In the genomic region with DNA sequence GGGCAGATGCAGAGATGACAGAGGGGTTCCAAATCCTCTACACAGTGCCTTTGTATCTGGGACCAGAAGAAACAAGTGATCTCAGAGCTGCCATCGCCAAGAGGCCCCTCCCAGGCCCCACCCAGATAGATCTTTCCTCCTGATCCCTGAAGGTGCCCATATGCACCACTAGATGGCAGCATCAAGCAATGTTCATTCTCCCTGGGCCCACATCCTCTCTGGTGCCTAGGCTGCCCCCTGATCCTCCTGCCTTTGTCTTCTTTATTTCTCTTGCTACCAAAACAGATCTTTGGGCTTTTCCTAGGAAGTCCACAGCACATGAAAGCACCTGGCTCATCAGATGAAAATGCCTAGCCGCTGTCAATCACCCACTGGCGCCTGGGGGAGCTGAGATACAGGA, we compare ENCODE assay signal across 8 mouse cellular contexts. TPM values are rescaled to one million over a fixed set of nuclear protein-coding genes. Genes with fewer than 3 reads are reported as not detected.
DNase-seq lines count a peak whose midpoint lies in the region; ATAC-seq and TF ChIP-seq lines count a peak whose summit lies in the region.

No protein-coding gene starts in this region.

- ATAC-seq in forebrain, embryonic 11.5 days (replicated peaks; ENCODE audit: low FRiP score) = peak; percentile 82
- peak; percentile 62 for ATAC-seq in heart, postnatal 0 days (ENCODE audit: insufficient read depth, low read depth)
- ATAC-seq in liver, embryonic 14.5 days (ENCODE audit: insufficient read depth) = peak; percentile 82
- peak; percentile 75 for ATAC-seq in stomach, postnatal 0 days (ENCODE audit: low FRiP score, low TSS enrichment)

- no peak overlapping the region for H3K4me2 ChIP-seq in forebrain, embryonic 11.5 days (ENCODE audit: low read depth, low read length, severe bottlenecking)
- H3K4me2 ChIP-seq in heart, postnatal 0 days (ENCODE audit: low read depth, low read length) = no peak overlapping the region
- H3K4me2 ChIP-seq in liver, embryonic 14.5 days (ENCODE audit: low read depth) = peak overlapping the region; percentile 19; the same call in 1 of the 2 replicates
- no peak overlapping the region for H3K4me2 ChIP-seq in stomach, postnatal 0 days (replicated peaks; ENCODE audit: low read depth)

- DNase-seq in ES-CJ7 (ENCODE audit: low read depth, low spot score) = peak; percentile 86
- peak; percentile 70 for DNase-seq in c-Kit-positive CD71-negative TER-119-negative erythroid progenitor cells, embryonic 14.5 days (ENCODE audit: low read depth)
- DNase-seq in forebrain, embryonic 11.5 days (ENCODE audit: low spot score) = peak; percentile 77
- DNase-seq in heart, postnatal 0 days (ENCODE audit: low spot score) = peak; percentile 90
- peak; percentile 69 to 75 for DNase-seq in kidney, postnatal 25 days
- peak; percentile 64 to 73 (median 66) for DNase-seq in liver, embryonic 14.5 days (ENCODE audit: low read depth in 3 of 3, low spot score in 3 of 3)
- peak; percentile 67 for DNase-seq in neural tube, embryonic 10.5 days (ENCODE audit: extremely low spot score, low spot score)
- DNase-seq in stomach, postnatal 0 days (ENCODE audit: low spot score) = peak; percentile 75

- no peaks in the 10 kb centered on the region; the same call in 1 of the 2 replicates for H3K4me1 ChIP-seq in forebrain, embryonic 11.5 days (replicated peaks; ENCODE audit: control insufficient read depth, insufficient read depth, low read length)
- peaks cover 28% of the 10 kb centered on the region for H3K4me1 ChIP-seq in heart, postnatal 0 days (ENCODE audit: control insufficient read depth, insufficient read depth)
- H3K4me1 ChIP-seq in liver, embryonic 14.5 days (replicated peaks; ENCODE audit: control insufficient read depth in 2 of 2, insufficient read depth in 2 of 2, low read length in 1 of 2) = peaks cover 7 to 22% of the 10 kb centered on the region in 2 experiments
- H3K4me1 ChIP-seq in stomach, postnatal 0 days (replicated peaks; ENCODE audit: control insufficient read depth, insufficient read depth) = 0 out of 2 replicates have a peak, but pooled peaks cover 3% of the 10 kb centered on the region

- TF ChIP-seq CTCF in heart, postnatal 0 days (IDR thresholded peaks at IDR 0.05; ENCODE audit: low read depth) = peak; percentile 97
- TF ChIP-seq CTCF in liver, embryonic 14.5 days (IDR thresholded peaks at IDR 0.05; ENCODE audit: low read depth) = peak; percentile 98
- TF ChIP-seq CTCF in stomach, postnatal 0 days (IDR thresholded peaks at IDR 0.05; ENCODE audit: low read depth) = peak; percentile 98

- 20% methylated on average over 3 of the region's 3 CpGs for WGBS in forebrain, embryonic 11.5 days
- 25% methylated on average over 3 of the region's 3 CpGs for WGBS in heart, postnatal 0 days
- 35% methylated on average over 3 of the region's 3 CpGs for WGBS in liver, embryonic 14.5 days (ENCODE audit: insufficient replicate concordance)
- 33% methylated on average over 3 of the region's 3 CpGs for WGBS in stomach, postnatal 0 days

- H3K9me3 ChIP-seq in forebrain, embryonic 11.5 days (ENCODE audit: control insufficient read depth, low read length) = no peaks in the 10 kb centered on the region
- no peaks in the 10 kb centered on the region for H3K9me3 ChIP-seq in heart, postnatal 0 days (replicated peaks; ENCODE audit: control insufficient read depth, low read length)
- no peaks in the 10 kb centered on the region for H3K9me3 ChIP-seq in liver, embryonic 14.5 days (ENCODE audit: control insufficient read depth, low read length)
- no peaks in the 10 kb centered on the region for H3K9me3 ChIP-seq in stomach, postnatal 0 days (ENCODE audit: control insufficient read depth, low read length)

- no peak overlapping the region for H3K27ac ChIP-seq in forebrain, embryonic 11.5 days (ENCODE audit: low read depth, low read length)
- H3K27ac ChIP-seq in heart, postnatal 0 days (ENCODE audit: low read depth) = no peak overlapping the region
- no peak overlapping the region for H3K27ac ChIP-seq in liver, embryonic 14.5 days
- H3K27ac ChIP-seq in stomach, postnatal 0 days (replicated peaks) = no peak overlapping the region

- H3K9ac ChIP-seq in forebrain, embryonic 11.5 days (ENCODE audit: low read length) = no peak overlapping the region
- no peak overlapping the region for H3K9ac ChIP-seq in heart, postnatal 0 days (replicated peaks; ENCODE audit: low read depth, low read length)
- H3K9ac ChIP-seq in liver, embryonic 14.5 days (replicated peaks) = no peak overlapping the region
- H3K9ac ChIP-seq in stomach, postnatal 0 days (ENCODE audit: low read length) = no peak overlapping the region

- no peaks in the 10 kb centered on the region for H3K36me3 ChIP-seq in forebrain, embryonic 11.5 days (ENCODE audit: control insufficient read depth, insufficient read depth, low read length)
- no peaks in the 10 kb centered on the region for H3K36me3 ChIP-seq in heart, postnatal 0 days (replicated peaks; ENCODE audit: control insufficient read depth, insufficient read depth, low read length)
- no peaks in the 10 kb centered on the region for H3K36me3 ChIP-seq in liver, embryonic 14.5 days (replicated peaks; ENCODE audit: control insufficient read depth, insufficient read depth, low read depth)
- no peaks in the 10 kb centered on the region for H3K36me3 ChIP-seq in stomach, postnatal 0 days (ENCODE audit: control insufficient read depth, insufficient read depth, low read length)

- no peak overlapping the region for H3K4me3 ChIP-seq in forebrain, embryonic 11.5 days (ENCODE audit: low read depth, low read length)
- H3K4me3 ChIP-seq in heart, postnatal 0 days (ENCODE audit: low read depth, low read length) = no peak overlapping the region
- no peak overlapping the region for H3K4me3 ChIP-seq in liver, embryonic 14.5 days (ENCODE audit: insufficient read depth in 1 of 2, low read depth in 2 of 2, low read length in 2 of 2)
- H3K4me3 ChIP-seq in stomach, postnatal 0 days (ENCODE audit: low read depth, low read length) = no peak overlapping the region

- no peak for TF ChIP-seq EP300 in heart, postnatal 0 days (IDR thresholded peaks at IDR 0.05; ENCODE audit: low read depth)
- TF ChIP-seq EP300 in liver, embryonic 14.5 days (IDR thresholded peaks at IDR 0.05; ENCODE audit: low read depth) = peak; percentile 20; the same call in 1 of the 2 replicates
- TF ChIP-seq EP300 in stomach, postnatal 0 days (optimal IDR thresholded peaks at IDR 0.05) = no peak

- no peaks in the 10 kb centered on the region for H3K27me3 ChIP-seq in forebrain, embryonic 11.5 days (ENCODE audit: control insufficient read depth, insufficient read depth, low read length)
- H3K27me3 ChIP-seq in heart, postnatal 0 days (ENCODE audit: control insufficient read depth, insufficient read depth, low read length) = no peaks in the 10 kb centered on the region
- H3K27me3 ChIP-seq in liver, embryonic 14.5 days (ENCODE audit: control insufficient read depth, insufficient read depth, low read length) = no peaks in the 10 kb centered on the region
- no peaks in the 10 kb centered on the region for H3K27me3 ChIP-seq in stomach, postnatal 0 days (ENCODE audit: control insufficient read depth, insufficient read depth, low read length)

RNA-seq across cellular contexts. Expression of gene Wfikkn2, which starts 9.7 kb away (rescaled TPM):
- 1.9 and 2.9 TPM in 2 replicates for polyA plus RNA-seq in forebrain, embryonic 11.5 days (2014; fragmentation: Nextera tagmentation; extraction: Ambion mirVana)
- total RNA-seq in heart, postnatal 0 days (2014; rRNA removed; ENCODE audit: low replicate concordance) = 0.76 and 2.7 TPM in 2 replicates
- 1.6 and 1.7 TPM in 2 replicates for polyA plus RNA-seq in heart, postnatal 0 days (2015; fragmentation: Nextera tagmentation; extraction: Ambion mirVana)
- polyA plus RNA-seq in liver, embryonic 14.5 days (2012; rRNA removed) = 0.12 and 0.23 TPM in 2 replicates
- 0.05 and 0.17 TPM in 2 replicates for polyA plus RNA-seq in liver, embryonic 14.5 days (2014; fragmentation: Nextera tagmentation; extraction: Ambion mirVana)
- 1.4 and 1.9 TPM in 2 replicates for polyA plus RNA-seq in stomach, postnatal 0 days (2015; fragmentation: Nextera tagmentation; extraction: Ambion mirVana)

RNA-seq across cellular contexts. Expression of gene Tob1, which starts 24.8 kb away (rescaled TPM):
- polyA plus RNA-seq in forebrain, embryonic 11.5 days (2014; fragmentation: Nextera tagmentation; extraction: Ambion mirVana) = 43.0 and 44.0 TPM in 2 replicates
- total RNA-seq in heart, postnatal 0 days (2014; rRNA removed; ENCODE audit: low replicate concordance) = 20.3 and 42.6 TPM in 2 replicates
- 69.3 and 72.5 TPM in 2 replicates for polyA plus RNA-seq in heart, postnatal 0 days (2015; fragmentation: Nextera tagmentation; extraction: Ambion mirVana)
- 7.5 and 7.8 TPM in 2 replicates for polyA plus RNA-seq in liver, embryonic 14.5 days (2012; rRNA removed)
- 8.3 and 9.1 TPM in 2 replicates for polyA plus RNA-seq in liver, embryonic 14.5 days (2014; fragmentation: Nextera tagmentation; extraction: Ambion mirVana)
- polyA plus RNA-seq in stomach, postnatal 0 days (2015; fragmentation: Nextera tagmentation; extraction: Ambion mirVana) = 71.1 and 74.1 TPM in 2 replicates

RNA-seq across cellular contexts. Expression of gene Gm21885, which starts 45.6 kb away (rescaled TPM):
- 0.68 and 1.4 TPM in 2 replicates for polyA plus RNA-seq in forebrain, embryonic 11.5 days (2014; fragmentation: Nextera tagmentation; extraction: Ambion mirVana)
- not detected in 2 replicates for total RNA-seq in heart, postnatal 0 days (2014; rRNA removed; ENCODE audit: low replicate concordance)
- polyA plus RNA-seq in heart, postnatal 0 days (2015; fragmentation: Nextera tagmentation; extraction: Ambion mirVana) = 0.15 and 0.30 TPM in 2 replicates
- not detected in 2 replicates for polyA plus RNA-seq in liver, embryonic 14.5 days (2012; rRNA removed)
- 0.32 TPM in 1 of 2 replicates, not detected in the other for polyA plus RNA-seq in liver, embryonic 14.5 days (2014; fragmentation: Nextera tagmentation; extraction: Ambion mirVana)
- polyA plus RNA-seq in stomach, postnatal 0 days (2015; fragmentation: Nextera tagmentation; extraction: Ambion mirVana) = not detected in 2 replicates
